Mouse (Mus musculus): ENCODE measurements at regions not wholly inside any gene's neighbourhood (a gene's known extent, or its start where the extent isn't known, plus 50 kb on each side); places are given as distances from the start of the nearest gene placed in this dataset.

GRCm38 (mm10) chr7:111198608-111199355 lies 116.0 kb upstream of the Eif4g2 start:
- H3K27ac ChIP-seq (ENCODE audit: low read length): no peak overlapping the region
- ATAC-seq: no peak
- no peaks in the 10 kb centered on the region for H3K9me3 ChIP-seq (ENCODE audit: control insufficient read depth, low read length)
- H3K9ac ChIP-seq (ENCODE audit: low read depth, low read length): no peak overlapping the region
- H3K27me3 ChIP-seq (replicated peaks; ENCODE audit: control insufficient read depth, insufficient read depth, low read length): no peaks in the 10 kb centered on the region
- no peak overlapping the region for H3K4me3 ChIP-seq (ENCODE audit: low read length)
- WGBS: 55% methylated on average over 10 of the region's 10 CpGs
- no peaks in the 10 kb centered on the region for H3K36me3 ChIP-seq (ENCODE audit: control insufficient read depth, insufficient read depth, low read length)
- H3K4me1 ChIP-seq (ENCODE audit: control insufficient read depth, insufficient read depth, low read length): no peaks in the 10 kb centered on the region
- no peak overlapping the region for H3K4me2 ChIP-seq (ENCODE audit: low read depth, low read length)

- Histone ChIP-seq H3K9ac (ENCODE audit: low read depth, low read length) (no peak overlapping the region), H3K27ac (ENCODE audit: low read length) (no peak overlapping the region), H3K4me1 (ENCODE audit: control insufficient read depth, insufficient read depth, low read length) (0 out of 2 replicates have a peak, but pooled peaks cover 3% of the 10 kb centered on the region), H3K4me2 (ENCODE audit: low read depth, low read length) (no peak overlapping the region), H3K36me3 (ENCODE audit: control insufficient read depth, insufficient read depth, low read length) (no peaks in the 10 kb centered on the region), H3K27me3 (replicated peaks; ENCODE audit: control insufficient read depth, insufficient read depth, low read length) (no peaks in the 10 kb centered on the region), H3K4me3 (ENCODE audit: low read length) (no peak overlapping the region), H3K9me3 (ENCODE audit: control insufficient read depth, low read length) (no peaks in the 10 kb centered on the region)
- WGBS: 45% methylated on average over 4 of the region's 4 CpGs
- ATAC-seq: peak; percentile 86
These were observed 108.8 kb upstream of the Eif4g2 start for GRCm38 (mm10) chr7:111191674-111192073.

GRCm38 (mm10) chr7:111191216-111191615 lies 108.4 kb upstream of the Eif4g2 start:
- Histone ChIP-seq H3K4me1 (ENCODE audit: control insufficient read depth, insufficient read depth, low read length) (0 out of 2 replicates have a peak, but pooled peaks cover 3% of the 10 kb centered on the region), H3K36me3 (ENCODE audit: control insufficient read depth, insufficient read depth, low read length) (no peaks in the 10 kb centered on the region), H3K9ac (ENCODE audit: low read depth, low read length) (no peak overlapping the region), H3K9me3 (ENCODE audit: control insufficient read depth, low read length) (no peaks in the 10 kb centered on the region), H3K4me3 (ENCODE audit: low read length) (no peak overlapping the region), H3K27me3 (replicated peaks; ENCODE audit: control insufficient read depth, insufficient read depth, low read length) (no peaks in the 10 kb centered on the region), H3K4me2 (ENCODE audit: low read depth, low read length) (no peak overlapping the region), H3K27ac (ENCODE audit: low read length) (no peak overlapping the region)
- peak; percentile 48; the same call in 1 of the 2 replicates for ATAC-seq

GRCm38 (mm10) chr7:111189731-111190130 lies 106.9 kb upstream of the Eif4g2 start:
- H3K27me3 ChIP-seq (replicated peaks; ENCODE audit: control insufficient read depth, insufficient read depth, low read length): no peaks in the 10 kb centered on the region
- no peak for ATAC-seq
- no peaks in the 10 kb centered on the region for H3K36me3 ChIP-seq (ENCODE audit: control insufficient read depth, insufficient read depth, low read length)
- H3K4me2 ChIP-seq (ENCODE audit: low read depth, low read length): no peak overlapping the region
- 72% methylated on average over 4 of the region's 4 CpGs for WGBS
- no peaks in the 10 kb centered on the region for H3K9me3 ChIP-seq (ENCODE audit: control insufficient read depth, low read length)
- peaks cover 3% of the 10 kb centered on the region; the same call in 1 of the 2 replicates for H3K4me1 ChIP-seq (ENCODE audit: control insufficient read depth, insufficient read depth, low read length)
- H3K4me3 ChIP-seq (ENCODE audit: low read length): no peak overlapping the region
- no peak overlapping the region for H3K27ac ChIP-seq (ENCODE audit: low read length)
- no peak overlapping the region for H3K9ac ChIP-seq (ENCODE audit: low read depth, low read length)

- Histone ChIP-seq H3K4me3 (ENCODE audit: low read length) (no peak overlapping the region), H3K4me2 (ENCODE audit: low read depth, low read length) (no peak overlapping the region), H3K4me1 (ENCODE audit: control insufficient read depth, insufficient read depth, low read length) (no peaks in the 10 kb centered on the region; the same call in 1 of the 2 replicates), H3K9ac (ENCODE audit: low read depth, low read length) (no peak overlapping the region), H3K27ac (ENCODE audit: low read length) (no peak overlapping the region), H3K9me3 (ENCODE audit: control insufficient read depth, low read length) (no peaks in the 10 kb centered on the region), H3K27me3 (replicated peaks; ENCODE audit: control insufficient read depth, insufficient read depth, low read length) (no peaks in the 10 kb centered on the region), H3K36me3 (ENCODE audit: control insufficient read depth, insufficient read depth, low read length) (no peaks in the 10 kb centered on the region)
- peak; percentile 74 for ATAC-seq
- WGBS: 76% methylated on average over 7 of the region's 7 CpGs
These were observed 103.1 kb upstream of the Eif4g2 start for GRCm38 (mm10) chr7:111185954-111186353.

- no peak for ATAC-seq
- Histone ChIP-seq H3K9me3 (ENCODE audit: control insufficient read depth, low read length) (no peaks in the 10 kb centered on the region), H3K27me3 (replicated peaks; ENCODE audit: control insufficient read depth, insufficient read depth, low read length) (no peaks in the 10 kb centered on the region), H3K4me3 (ENCODE audit: low read length) (no peak overlapping the region), H3K4me2 (ENCODE audit: low read depth, low read length) (no peak overlapping the region), H3K9ac (ENCODE audit: low read depth, low read length) (no peak overlapping the region), H3K27ac (ENCODE audit: low read length) (no peak overlapping the region), H3K36me3 (ENCODE audit: control insufficient read depth, insufficient read depth, low read length) (no peaks in the 10 kb centered on the region), H3K4me1 (ENCODE audit: control insufficient read depth, insufficient read depth, low read length) (peaks cover 12% of the 10 kb centered on the region; the same call in 1 of the 2 replicates)
- 77% methylated on average over 3 of the region's 3 CpGs for WGBS
These were observed 100.7 kb upstream of the Eif4g2 start for GRCm38 (mm10) chr7:111183512-111183911.

- ATAC-seq: no peak
- Histone ChIP-seq H3K27me3 (replicated peaks; ENCODE audit: control insufficient read depth, insufficient read depth, low read length) (no peaks in the 10 kb centered on the region), H3K4me1 (ENCODE audit: control insufficient read depth, insufficient read depth, low read length) (peaks cover 12% of the 10 kb centered on the region; the same call in 1 of the 2 replicates), H3K9me3 (ENCODE audit: control insufficient read depth, low read length) (no peaks in the 10 kb centered on the region), H3K36me3 (ENCODE audit: control insufficient read depth, insufficient read depth, low read length) (no peaks in the 10 kb centered on the region), H3K4me3 (ENCODE audit: low read length) (no peak overlapping the region), H3K4me2 (ENCODE audit: low read depth, low read length) (no peak overlapping the region), H3K27ac (ENCODE audit: low read length) (no peak overlapping the region), H3K9ac (ENCODE audit: low read depth, low read length) (no peak overlapping the region)
- 57% methylated on average over 3 of the region's 3 CpGs for WGBS
These were observed 99.5 kb upstream of the Eif4g2 start for GRCm38 (mm10) chr7:111182319-111182718.

- Histone ChIP-seq H3K36me3 (ENCODE audit: control insufficient read depth, insufficient read depth, low read length) (no peaks in the 10 kb centered on the region), H3K27ac (ENCODE audit: low read length) (peak overlapping the region; percentile 80), H3K4me3 (ENCODE audit: low read length) (no peak overlapping the region), H3K9ac (ENCODE audit: low read depth, low read length) (0 out of 2 replicates have a peak overlapping the region, but pooled peaks have one; percentile 21), H3K9me3 (ENCODE audit: control insufficient read depth, low read length) (no peaks in the 10 kb centered on the region), H3K4me1 (ENCODE audit: control insufficient read depth, insufficient read depth, low read length) (peaks cover 12% of the 10 kb centered on the region; the same call in 1 of the 2 replicates), H3K27me3 (replicated peaks; ENCODE audit: control insufficient read depth, insufficient read depth, low read length) (no peaks in the 10 kb centered on the region), H3K4me2 (ENCODE audit: low read depth, low read length) (no peak overlapping the region; the same call in 1 of the 2 replicates)
- ATAC-seq: peak; percentile 93
- WGBS: 38% methylated on average over 7 of the region's 7 CpGs
These were observed 96.8 kb upstream of the Eif4g2 start for GRCm38 (mm10) chr7:111179401-111180271.

- Histone ChIP-seq H3K36me3 (ENCODE audit: control insufficient read depth, insufficient read depth, low read length) (no peaks in the 10 kb centered on the region), H3K4me1 (ENCODE audit: control insufficient read depth, insufficient read depth, low read length) (peaks cover 6% of the 10 kb centered on the region; the same call in 1 of the 2 replicates), H3K27ac (ENCODE audit: low read length) (peak overlapping the region; percentile 33; the same call in 1 of the 2 replicates), H3K9ac (ENCODE audit: low read depth, low read length) (no peak overlapping the region), H3K4me2 (ENCODE audit: low read depth, low read length) (no peak overlapping the region), H3K27me3 (replicated peaks; ENCODE audit: control insufficient read depth, insufficient read depth, low read length) (no peaks in the 10 kb centered on the region), H3K9me3 (ENCODE audit: control insufficient read depth, low read length) (no peaks in the 10 kb centered on the region), H3K4me3 (ENCODE audit: low read length) (no peak overlapping the region)
- WGBS: 71% methylated on average over 9 of the region's 9 CpGs
- ATAC-seq: peak; percentile 47; the same call in 1 of the 2 replicates
These were observed 91.7 kb upstream of the Eif4g2 start for GRCm38 (mm10) chr7:111174393-111175124.

Data from intestine, embryonic 16.5 days (tissue).